Mouse (Mus musculus) CH12.LX (cell line): ENCODE results near the gene Mfsd4b1. TPM values are rescaled to one million over a fixed set of nuclear protein-coding genes. Genes with fewer than 3 reads are reported as not detected.

ENCODE experiments used
- DNase-seq: peaks from one replicate; pipeline ENCODE4 v3.0.0-alpha.2; 2013; ENCODE audit errors: extremely low read depth
- H3K27ac ChIP-seq: 2 replicates; pipeline ENCODE4 v1.5.1; 2012; ENCODE audit warnings: low read depth, mild to moderate bottlenecking, control low read depth, moderate library complexity; ENCODE audit not compliant: insufficient read depth
- H3K27me3 ChIP-seq: replicated peaks from 2 replicates; pipeline ENCODE3; 2012; ENCODE audit warnings: inconsistent platforms
- H3K36me3 ChIP-seq, 2 experiments: replicated peaks in 1 of 2; 2 replicates each; pipeline versions ENCODE3 to v1.6.1; 2012; ENCODE audit warnings: inconsistent platforms in 1 of 2, low read length in 1 of 2, mild to moderate bottlenecking in 1 of 2, mixed read lengths in 1 of 2, moderate library complexity in 1 of 2; ENCODE audit not compliant: control insufficient read depth in 1 of 2, insufficient read depth in 1 of 2
- H3K4me1 ChIP-seq, 2 experiments: 2 replicates each; pipeline ENCODE4 v1.6.1; 2012; ENCODE audit warnings: inconsistent platforms in 1 of 2, moderate library complexity in 1 of 2; ENCODE audit not compliant: insufficient read depth in 2 of 2, control insufficient read depth in 1 of 2
- H3K4me2 ChIP-seq: 2 replicates; pipeline ENCODE4 v1.6.1; 2012; ENCODE audit warnings: low read depth, mild to moderate bottlenecking, control low read depth; ENCODE audit not compliant: poor library complexity, insufficient read depth, severe bottlenecking
- H3K4me3 ChIP-seq, 3 experiments: fragments of 150-350 bp in 1 of 3; sonication (generic) in 1 of 3; replicated peaks in 1 of 3; 2 replicates each; pipeline versions ENCODE3 to v1.5.1; 2011 to 2012; ENCODE audit warnings: low read depth in 2 of 3, low read length in 2 of 3, mild to moderate bottlenecking in 2 of 3, moderate library complexity in 2 of 3, control low read depth in 1 of 3, improper control_type of control experiment in 1 of 3, inconsistent platforms in 1 of 3, mixed read lengths in 1 of 3; ENCODE audit not compliant: poor library complexity in 1 of 3
- H3K79me2 ChIP-seq: replicated peaks from 2 replicates; pipeline ENCODE4 v1.6.1; 2012; ENCODE audit warnings: mild to moderate bottlenecking, moderate library complexity; ENCODE audit not compliant: control insufficient read depth, poor library complexity, insufficient read depth, severe bottlenecking; ENCODE audit errors: extremely low read depth
- H3K9ac ChIP-seq: 2 replicates; pipeline ENCODE4 v1.6.1; 2012; ENCODE audit warnings: low read depth, mild to moderate bottlenecking, control low read depth, moderate library complexity; ENCODE audit not compliant: insufficient read depth
- H3K9me3 ChIP-seq: replicated peaks from 2 replicates; pipeline ENCODE3; 2012; ENCODE audit warnings: low read length, inconsistent platforms, mixed read lengths
- CHD2 ChIP-seq: IDR thresholded peaks from 2 replicates; pipeline ENCODE4 v1.6.1; 2011; ENCODE audit warnings: low read length, improper control_type of control experiment
- EP300 ChIP-seq: IDR thresholded peaks from 2 replicates; pipeline ENCODE4 v1.6.1; 2011; ENCODE audit warnings: low read length, improper control_type of control experiment
- ETS1 ChIP-seq: conservative IDR thresholded peaks from 2 replicates; pipeline ENCODE4 v1.6.1; 2012; ENCODE audit warnings: low read depth, mild to moderate bottlenecking, inconsistent platforms, low read length, improper control_type of control experiment, moderate library complexity
- GABPA ChIP-seq: IDR thresholded peaks from 2 replicates; pipeline ENCODE4 v1.6.1; 2012; ENCODE audit warnings: low read depth, low read length, improper control_type of control experiment, inconsistent platforms; ENCODE audit not compliant: insufficient replicate concordance
- HCFC1 ChIP-seq: IDR thresholded peaks from 2 replicates; pipeline ENCODE4 v1.6.1; 2012; ENCODE audit warnings: low read depth, mild to moderate bottlenecking, inconsistent platforms, low read length, improper control_type of control experiment
- IRF4 ChIP-seq: IDR thresholded peaks from 2 replicates; pipeline ENCODE4 v1.6.1; 2014; ENCODE audit warnings: low read depth, mild to moderate bottlenecking, inconsistent platforms, low read length, improper control_type of control experiment
- JUND ChIP-seq: conservative IDR thresholded peaks from 2 replicates; pipeline ENCODE4 v1.6.1; 2011; ENCODE audit warnings: low read depth, low read length, improper control_type of control experiment
- MAFK ChIP-seq: IDR thresholded peaks from 2 replicates; pipeline ENCODE4 v1.6.1; 2011; ENCODE audit warnings: low read length, improper control_type of control experiment; ENCODE audit not compliant: insufficient replicate concordance
- MAX ChIP-seq: IDR thresholded peaks from 2 replicates; pipeline ENCODE4 v1.6.1; 2011; ENCODE audit warnings: low read length, improper control_type of control experiment
- MAZ ChIP-seq: IDR thresholded peaks from 2 replicates; pipeline ENCODE4 v1.6.1; 2012; ENCODE audit warnings: low read depth, mild to moderate bottlenecking, inconsistent platforms, low read length, improper control_type of control experiment, moderate library complexity
- MXI1 ChIP-seq: IDR thresholded peaks from 2 replicates; pipeline ENCODE4 v1.6.1; 2011; ENCODE audit warnings: mild to moderate bottlenecking, low read depth, low read length, improper control_type of control experiment
- MYC ChIP-seq: IDR thresholded peaks from 2 replicates; pipeline ENCODE4 v1.6.1; 2011; ENCODE audit warnings: low read depth, mild to moderate bottlenecking, improper control_type of control experiment, low read length
- NELFE ChIP-seq: IDR thresholded peaks from 2 replicates; pipeline ENCODE4 v1.6.1; 2011; ENCODE audit warnings: low read depth, low read length, improper control_type of control experiment
- PAX5 ChIP-seq: IDR thresholded peaks from 2 replicates; pipeline ENCODE4 v1.6.1; 2012; ENCODE audit warnings: low read length, inconsistent platforms, mixed read lengths
- POLR2A ChIP-seq: IDR thresholded peaks from 2 replicates; pipeline ENCODE4 v1.6.1; 2011; ENCODE audit warnings: low read depth, mild to moderate bottlenecking, improper control_type of control experiment, low read length
- POLR2AphosphoS2 ChIP-seq: IDR thresholded peaks from 2 replicates; pipeline ENCODE4 v1.6.1; 2011; ENCODE audit warnings: low read depth, low read length, improper control_type of control experiment
- RCOR1 ChIP-seq: conservative IDR thresholded peaks from 2 replicates; pipeline ENCODE4 v1.6.1; 2012; ENCODE audit warnings: low read depth, mild to moderate bottlenecking, inconsistent platforms, low read length, improper control_type of control experiment
- SIN3A ChIP-seq: IDR thresholded peaks from 2 replicates; pipeline ENCODE4 v1.6.1; 2012; ENCODE audit warnings: low read length, improper control_type of control experiment, inconsistent platforms
- TCF12 ChIP-seq: IDR thresholded peaks from 2 replicates; pipeline ENCODE4 v1.6.1; 2014; ENCODE audit warnings: low read depth, mild to moderate bottlenecking, inconsistent platforms, low read length, improper control_type of control experiment
- UBTF ChIP-seq: IDR thresholded peaks from 2 replicates; pipeline ENCODE4 v1.6.1; 2012; ENCODE audit warnings: low read depth, mild to moderate bottlenecking, inconsistent platforms, low read length, improper control_type of control experiment, moderate library complexity
- USF1 ChIP-seq: IDR thresholded peaks from 2 replicates; pipeline ENCODE4 v1.6.1; 2014; ENCODE audit warnings: low read depth, mild to moderate bottlenecking, inconsistent platforms, low read length, improper control_type of control experiment
- USF2 ChIP-seq: conservative IDR thresholded peaks from 2 replicates; pipeline ENCODE4 v1.6.1; 2011; ENCODE audit warnings: low read depth, low read length, improper control_type of control experiment
- ZC3H11A ChIP-seq: IDR thresholded peaks from 2 replicates; pipeline ENCODE4 v1.6.1; 2012; ENCODE audit warnings: low read depth, mild to moderate bottlenecking, inconsistent platforms, low read length, improper control_type of control experiment
- ZNF384 ChIP-seq: IDR thresholded peaks from 2 replicates; pipeline ENCODE4 v1.6.1; 2012; ENCODE audit warnings: low read depth, low read length, improper control_type of control experiment, inconsistent platforms
- dilution Hi-C: fragments of 300-500 bp; cut with MboI; formaldehyde crosslinking; loops from 2 replicates; pipeline ENCODE4 v1.14.3; 2020; ENCODE audit warnings: low sequenced_read_pairs; ENCODE audit not compliant: extremely low pct_unique_long_range_greater_than_20kb, extremely low pct_ligation_motif_present
- in situ Hi-C: fragments of 300-500 bp; cut with MboI; formaldehyde crosslinking; loops from 3 replicates; pipeline ENCODE4 v1.14.3; 2019; ENCODE audit warnings: low sequenced_read_pairs, low pct_ligation_motif_present, low pct_unique_long_range_greater_than_20kb, mixed read lengths
- polyA plus RNA-seq: library from polyadenylated mRNA; unstranded; fragments of >175 nt; gene quantifications from 2 replicates; pipeline ENCODE4 v1.2.1, GENCODE M21; 2012; ENCODE audit warnings: low read depth; ENCODE audit not compliant: insufficient read length
- total RNA-seq, 2 experiments: library from RNA; depleted of rRNA; stranded (reverse); fragments of 300-350 nt in 1 of 2; fragments of >200 nt in 1 of 2; gene quantifications; 2 replicates each; pipeline ENCODE4 v1.2.3; 2012 to 2014

Mfsd4b1 gene
- total RNA-seq (2012; rRNA removed) (0.04 TPM in 1 of 2 replicates, not detected in the other), total RNA-seq (2014; rRNA removed) (not detected in 2 replicates), polyA plus RNA-seq (not detected in 2 replicates)

DNA sequence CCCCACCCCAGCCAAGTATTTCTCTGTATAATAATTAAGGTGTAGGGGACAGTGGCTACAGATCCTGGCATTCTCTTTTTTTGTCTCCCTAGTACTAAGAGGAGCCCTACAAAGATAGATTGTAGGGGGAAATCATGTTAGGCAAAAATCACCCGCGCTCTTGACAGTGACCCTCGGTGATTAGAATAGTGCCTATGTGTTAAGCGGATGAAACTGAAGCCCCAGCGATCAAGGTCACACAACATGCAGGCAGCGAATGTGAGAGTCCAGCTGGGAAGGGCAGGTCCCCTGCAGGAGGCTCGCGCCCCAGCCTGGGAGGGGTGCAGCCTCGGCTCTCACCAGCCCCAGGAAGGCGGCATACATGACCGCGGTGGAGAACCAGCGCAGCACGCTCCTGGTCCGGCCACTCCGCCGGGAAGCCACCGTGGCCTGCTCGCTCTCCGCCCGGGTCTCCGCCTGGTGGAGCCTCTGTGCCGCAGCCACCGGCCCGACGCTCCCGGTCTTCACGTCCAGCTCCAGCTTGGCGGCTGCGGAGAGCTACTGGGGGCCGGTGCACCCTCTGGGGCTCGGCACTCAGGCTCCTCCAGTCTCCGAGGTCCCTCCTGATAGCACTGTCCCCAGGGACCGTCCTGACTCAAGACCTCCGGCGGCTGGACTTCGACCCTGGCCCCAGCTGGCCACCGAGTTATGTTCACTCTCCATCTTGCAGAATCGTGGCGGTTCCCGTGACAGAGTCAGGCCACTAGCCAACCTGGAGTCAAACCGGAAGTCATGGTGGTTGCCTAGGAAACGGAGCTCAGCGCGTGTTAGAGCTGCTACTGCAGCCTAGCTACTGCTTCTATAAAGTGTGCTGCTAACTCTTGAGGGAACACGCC is at the start of gene Mfsd4b1:
Mfsd4b1 (minus strand) TSS at position 715 of the 875 bp plus-strand sequence.
- H3K4me1 ChIP-seq: no peaks in the 10 kb centered on the region
- H3K36me3 ChIP-seq: no peaks in the 10 kb centered on the region
- dilution Hi-C loops: no loop called here
- H3K79me2 ChIP-seq: no peaks in the 10 kb centered on the region
- H3K4me2 ChIP-seq: no peak within 1 kb of the TSS
- no peak for TF ChIP-seq GABPA
- TF ChIP-seq HCFC1: no peak
- TF ChIP-seq IRF4: no peak
- TF ChIP-seq CHD2: no peak
- no peak for TF ChIP-seq ZNF384
- no peak for TF ChIP-seq ZC3H11A
- TF ChIP-seq POLR2AphosphoS2: no peak
- TF ChIP-seq PAX5: no peak
- TF ChIP-seq USF2: no peak
- no peak for TF ChIP-seq MYC
- TF ChIP-seq TCF12: no peak
- TF ChIP-seq MXI1: no peak
- TF ChIP-seq NELFE: no peak
- TF ChIP-seq USF1: no peak
- no peak for TF ChIP-seq MAFK
- TF ChIP-seq SIN3A: no peak
- no peak for TF ChIP-seq RCOR1
- TF ChIP-seq POLR2A: no peak
- TF ChIP-seq MAZ: no peak
- TF ChIP-seq, all 38 proteins: peak for 0
- Histone ChIP-seq H3K27me3 (no peaks in the 10 kb centered on the region), H3K4me3 (no peak within 1 kb of the TSS), H3K27ac (no peak within 1 kb of the TSS), H3K9ac (no peak within 1 kb of the TSS), H3K9me3 (peaks cover 2% of the 10 kb centered on the region)
- in situ Hi-C loops: no loop called here
- DNase-seq: peak; percentile 1

DNA sequence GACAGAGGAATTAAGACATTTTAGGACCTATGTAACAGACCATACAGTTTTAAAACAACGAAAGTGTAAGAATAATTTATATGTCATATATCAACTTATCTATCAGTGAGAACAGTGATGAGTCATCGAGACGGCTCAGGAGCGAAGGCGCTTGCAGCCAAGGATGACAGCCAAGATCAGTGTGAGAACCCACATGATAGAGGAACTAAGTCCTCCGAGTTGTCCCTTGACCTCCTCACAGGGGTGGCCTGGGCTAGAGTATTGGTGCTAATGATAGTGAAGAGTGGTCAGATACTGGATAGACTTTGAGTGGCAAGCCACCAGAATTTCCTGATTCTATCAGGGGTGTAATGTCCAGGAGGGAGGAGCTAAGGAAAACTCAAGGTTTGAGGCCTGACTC is 48.5 kb upstream of the Mfsd4b1 start:
- no peak overlapping the region for H3K9ac ChIP-seq
- no peak for DNase-seq
- H3K36me3 ChIP-seq: no peaks in the 10 kb centered on the region
- no peaks in the 10 kb centered on the region for H3K9me3 ChIP-seq
- in situ Hi-C loops: no loop called here
- no peak overlapping the region for H3K4me2 ChIP-seq
- no peaks in the 10 kb centered on the region for H3K79me2 ChIP-seq
- no peak for TF ChIP-seq EP300
- TF ChIP-seq MYC: no peak
- TF ChIP-seq ZC3H11A: no peak
- no peak for TF ChIP-seq JUND
- TF ChIP-seq POLR2A: no peak
- TF ChIP-seq HCFC1: no peak
- no peak for TF ChIP-seq MAX
- TF ChIP-seq USF1: no peak
- no peak for TF ChIP-seq PAX5
- no peak for TF ChIP-seq ZNF384
- TF ChIP-seq IRF4: no peak
- TF ChIP-seq ETS1: no peak
- TF ChIP-seq UBTF: no peak
- no peak overlapping the region for H3K4me3 ChIP-seq
- H3K27me3 ChIP-seq: no peaks in the 10 kb centered on the region
- dilution Hi-C loops: no loop called here
- H3K4me1 ChIP-seq: no peaks in the 10 kb centered on the region
- H3K27ac ChIP-seq: no peak overlapping the region
